Mouse (Mus musculus): ENCODE data around the gene Rfk.

The Rfk gene

GRCm38 (mm10) chr19:17385022-17385421 is 8.8 kb upstream of the Rfk start:
- DNase-seq (ENCODE audit: low read depth, low spot score) = no peak

- DNase-seq (ENCODE audit: low read depth, low spot score) = no peak
These were observed 8.4 kb upstream of the Rfk start for GRCm38 (mm10) chr19:17385426-17385825.

- no peak for DNase-seq (ENCODE audit: low read depth, low spot score)
These were observed 7.4 kb upstream of the Rfk start for GRCm38 (mm10) chr19:17386424-17386823.

- no peak for DNase-seq (ENCODE audit: low read depth, low spot score)
These were observed 5.4 kb upstream of the Rfk start for GRCm38 (mm10) chr19:17388404-17388803.

GRCm38 (mm10) chr19:17392866-17393265 is 977 bp upstream of the Rfk start:
- DNase-seq (ENCODE audit: low read depth, low spot score) = no peak

GRCm38 (mm10) chr19:17396802-17397201 is 3.0 kb downstream of the Rfk start:
- no peak for DNase-seq (ENCODE audit: low read depth, low spot score)

GRCm38 (mm10) chr19:17397922-17398321 is 4.1 kb downstream of the Rfk start:
- no peak for DNase-seq (ENCODE audit: low read depth, low spot score)

- no peak for DNase-seq (ENCODE audit: low read depth, low spot score)
These were observed 6.1 kb downstream of the Rfk start for GRCm38 (mm10) chr19:17399965-17400364.

GRCm38 (mm10) chr19:17400571-17400970 is 6.7 kb downstream of the Rfk start:
- DNase-seq (ENCODE audit: low read depth, low spot score) = no peak

GRCm38 (mm10) chr19:17403175-17403574 is 9.3 kb downstream of the Rfk start:
- no peak for DNase-seq (ENCODE audit: low read depth, low spot score)

- DNase-seq (ENCODE audit: low read depth, low spot score) = no peak
These were observed 13.0 kb downstream of the Rfk start for GRCm38 (mm10) chr19:17406823-17407222.

- DNase-seq (ENCODE audit: low read depth, low spot score) = no peak
These were observed 14.7 kb downstream of the Rfk start for GRCm38 (mm10) chr19:17408591-17408990.

GRCm38 (mm10) chr19:17409351-17409750 is 15.5 kb downstream of the Rfk start:
- DNase-seq (ENCODE audit: low read depth, low spot score) = no peak

- DNase-seq (ENCODE audit: low read depth, low spot score) = no peak
These were observed 16.7 kb downstream of the Rfk start for GRCm38 (mm10) chr19:17410465-17411065.

- no peak for DNase-seq (ENCODE audit: low read depth, low spot score)
These were observed 19.1 kb downstream of the Rfk start for GRCm38 (mm10) chr19:17412915-17413459.

- DNase-seq (ENCODE audit: low read depth, low spot score) = no peak
These were observed 24.0 kb downstream of the Rfk start for GRCm38 (mm10) chr19:17417855-17418254.

- DNase-seq (ENCODE audit: low read depth, low spot score) = no peak
These were observed 29.5 kb downstream of the Rfk start for GRCm38 (mm10) chr19:17423306-17423705.

GRCm38 (mm10) chr19:17427824-17428560 is 34.1 kb downstream of the Rfk start:
- no peak for DNase-seq (ENCODE audit: low read depth, low spot score)

GRCm38 (mm10) chr19:17428561-17428914 is 34.7 kb downstream of the Rfk start:
- DNase-seq (ENCODE audit: low read depth, low spot score) = no peak

- DNase-seq (ENCODE audit: low read depth, low spot score) = no peak
These were observed 42.8 kb downstream of the Rfk start for GRCm38 (mm10) chr19:17436651-17437050.

GRCm38 (mm10) chr19:17439476-17440189 is 45.8 kb downstream of the Rfk start:
- no peak for DNase-seq (ENCODE audit: low read depth, low spot score)

- no peak for DNase-seq (ENCODE audit: low read depth, low spot score)
These were observed 49.7 kb downstream of the Rfk start for GRCm38 (mm10) chr19:17443581-17443980.
